Mouse (Mus musculus): Measurements from ENCODE around the gene Ankra2. TPM values are rescaled to one million over a fixed set of nuclear protein-coding genes. Genes with fewer than 3 reads are reported as not detected.

Ankra2 gene
- polyA plus RNA-seq, 1 experiment from 2014 or later = 15.3 TPM

DNA sequence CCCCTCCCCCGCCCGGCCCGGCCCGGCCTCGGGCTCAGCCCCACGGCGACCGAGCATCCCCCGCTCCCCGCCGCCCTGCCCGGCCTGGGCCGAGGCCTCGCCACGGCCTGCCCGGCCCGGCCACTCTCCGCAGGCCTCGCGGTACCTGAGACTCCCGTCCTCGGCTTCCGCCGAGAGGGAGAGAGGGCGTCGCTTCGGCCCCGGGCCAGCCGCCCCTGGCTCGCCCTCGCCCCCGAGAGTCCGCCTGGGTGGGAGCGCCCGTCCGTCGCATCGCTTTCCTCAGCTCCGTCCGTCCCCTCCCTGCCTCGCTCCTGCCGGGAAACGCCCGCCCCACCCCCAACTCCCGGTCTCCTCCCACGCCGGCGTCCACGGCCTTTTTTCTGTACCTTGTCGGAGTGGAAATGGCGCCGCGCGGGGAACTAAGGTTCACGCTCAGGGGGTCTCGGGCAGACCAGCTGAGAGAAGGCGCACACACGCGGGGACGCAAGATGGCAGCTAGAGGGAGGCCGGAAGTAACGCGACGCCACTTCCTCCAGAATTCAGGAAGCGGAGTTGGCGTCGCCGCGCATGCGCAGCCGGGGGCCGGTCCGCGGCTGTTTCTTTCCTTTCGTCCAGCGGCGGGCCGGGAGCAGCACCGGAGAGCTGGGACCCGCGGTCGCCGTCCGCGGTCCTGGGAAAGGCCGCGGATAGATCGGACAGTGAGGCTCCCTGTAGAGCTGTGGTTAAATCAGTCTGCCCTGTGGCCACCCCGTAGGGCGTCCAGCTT, 53.8 kb downstream of the Ankra2 start, which contains the start of gene Btf3:
Gene Btf3, minus strand, starts transcription at position 527 of the 766 bp plus-strand sequence.
- Histone ChIP-seq H3K27me3 (no peaks in the 10 kb centered on the region), H3K4me1 (replicated peaks) (peaks cover 14% of the 10 kb centered on the region), H3K4me2 (peak within 1 kb of the TSS; percentile 76), H3K9me3 (no peaks in the 10 kb centered on the region), H3K27ac (peak within 1 kb of the TSS; percentile 96), H3K9ac (replicated peaks) (peak within 1 kb of the TSS; percentile 99), H3K36me3 (peaks cover 31% of the 10 kb centered on the region), H3K4me3 (replicated peaks) (peak within 1 kb of the TSS; percentile 100)
- under 1% methylated on average over 65 of the region's 90 CpGs for WGBS
- peak; percentile 88 for ATAC-seq (ENCODE audit: insufficient number of reproducible peaks, insufficient read depth, low FRiP score, low TSS enrichment, low read depth)

- no peaks in the 10 kb centered on the region for H3K27me3 ChIP-seq
- peak overlapping the region; percentile 99 for H3K9ac ChIP-seq (replicated peaks)
- H3K9me3 ChIP-seq = no peaks in the 10 kb centered on the region
- H3K4me1 ChIP-seq (replicated peaks) = peaks cover 14% of the 10 kb centered on the region
- peaks cover 25% of the 10 kb centered on the region for H3K36me3 ChIP-seq
- peak overlapping the region; percentile 100 for H3K4me3 ChIP-seq (replicated peaks)
- H3K4me2 ChIP-seq = peak overlapping the region; percentile 76
- 2% methylated on average over 16 of the region's 16 CpGs for WGBS
- no peak for ATAC-seq (ENCODE audit: insufficient number of reproducible peaks, insufficient read depth, low FRiP score, low TSS enrichment, low read depth)
- H3K27ac ChIP-seq = peak overlapping the region; percentile 96
These were observed 54.4 kb downstream of the Ankra2 start for GRCm38 (mm10) chr13:98317246-98317677.

GRCm38 (mm10) chr13:98317911-98318310, 55.0 kb downstream of the Ankra2 start:
- no peaks in the 10 kb centered on the region for H3K27me3 ChIP-seq
- H3K36me3 ChIP-seq = peaks cover 18% of the 10 kb centered on the region
- H3K9me3 ChIP-seq = no peaks in the 10 kb centered on the region
- ATAC-seq (ENCODE audit: insufficient number of reproducible peaks, insufficient read depth, low FRiP score, low TSS enrichment, low read depth) = no peak
- no peak overlapping the region for H3K27ac ChIP-seq
- H3K4me3 ChIP-seq (replicated peaks) = no peak overlapping the region
- H3K9ac ChIP-seq (replicated peaks) = no peak overlapping the region
- H3K4me1 ChIP-seq (replicated peaks) = peaks cover 14% of the 10 kb centered on the region
- 92% methylated on average over 6 of the region's 6 CpGs for WGBS
- peak overlapping the region; percentile 76; the same call in 1 of the 2 replicates for H3K4me2 ChIP-seq

Other genes starting within 250 kb of the Ankra2 start
- 21.3 and 23.7 TPM in 2 replicates for gene Arhgef28, start 56.6 kb upstream of the Ankra2 start, polyA plus RNA-seq (2016; fragmentation: Nextera tagmentation; extraction: Ambion mirVana)
- 41.2 and 42.0 TPM in 2 replicates for gene Utp15, start within 50 bp of the Ankra2 start, polyA plus RNA-seq (2016; fragmentation: Nextera tagmentation; extraction: Ambion mirVana)
- gene Gm21976, start 16.8 kb downstream of the Ankra2 start, polyA plus RNA-seq (2016; fragmentation: Nextera tagmentation; extraction: Ambion mirVana) = not detected in 2 replicates
- 760 and 773 TPM in 2 replicates for gene Btf3, start 53.9 kb downstream of the Ankra2 start, polyA plus RNA-seq (2016; fragmentation: Nextera tagmentation; extraction: Ambion mirVana)
- gene Foxd1, start 91.2 kb downstream of the Ankra2 start, polyA plus RNA-seq (2016; fragmentation: Nextera tagmentation; extraction: Ambion mirVana) = 0.17 and 0.25 TPM in 2 replicates
- 1.3 and 1.7 TPM in 2 replicates for gene Gm10320, start 228.9 kb downstream of the Ankra2 start, polyA plus RNA-seq (2016; fragmentation: Nextera tagmentation; extraction: Ambion mirVana)